Mouse (Mus musculus) megakaryocyte, embryonic 14.5 days (primary cell): ENCODE data around the gene Lipt2.

Source experiments
- FLI1 ChIP-seq: IDR thresholded peaks from 2 replicates; pipeline ENCODE4 v1.6.1; 2012; ENCODE audit warnings: low read length, inconsistent platforms, mixed read lengths
- GATA1 ChIP-seq: IDR thresholded peaks from 3 replicates; pipeline ENCODE4 v1.6.1; 2012; ENCODE audit warnings: mixed read lengths, low read length, inconsistent platforms, borderline replicate concordance

DNA sequence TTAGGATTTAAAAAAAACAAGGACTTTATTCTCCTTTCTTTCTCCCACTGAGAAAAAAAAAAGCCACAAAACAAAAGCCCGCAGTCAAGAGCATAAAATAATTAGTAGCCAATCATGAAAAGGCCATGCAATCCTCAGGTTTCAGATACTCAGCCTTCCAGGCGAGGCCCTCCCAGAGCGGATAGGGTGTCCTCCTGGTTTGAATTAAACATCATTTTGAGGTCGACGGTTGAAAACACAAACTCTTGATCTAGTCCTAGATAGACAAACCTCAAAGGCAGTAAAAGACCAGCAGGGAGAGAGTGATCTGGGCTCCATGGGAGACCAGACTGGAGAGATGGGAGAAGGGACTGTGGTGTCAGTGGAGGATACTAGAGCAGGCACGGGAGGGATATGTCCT, 45.8 kb downstream of the Lipt2 start:
- TF ChIP-seq FLI1 (no peak), GATA1 (no peak)
